13 mouse cellular contexts compared by ENCODE assay signal in genomic region chr12:99343378-99343777, GRCm38 (mm10).
"Had no signal": no experiment of that assay in that cellular context is flagged by ENCODE, and none has a peak within 500 bp of the region (broad histone marks: within the 10 kb centered on the region; RNA-seq: fewer than 3 reads in every experiment).

No protein-coding gene starts in this region.

- DNase-seq: kidney, postnatal 10 days; kidney, postnatal 36 days; liver, embryonic 13.5 days; lung, adult 2 months; lung, postnatal 14 days; retina, postnatal 1 day; thymus, adult 18-20 months; thymus, postnatal 36 days had no signal

- H3K27me3 ChIP-seq: kidney, embryonic 15.5 days; liver, embryonic 13.5 days; midbrain, embryonic 12.5 days; neural tube, embryonic 13.5 days had no signal

- H3K4me2 ChIP-seq: kidney, embryonic 15.5 days; liver, embryonic 13.5 days; midbrain, embryonic 12.5 days; neural tube, embryonic 13.5 days had no signal

- H3K9ac ChIP-seq: kidney, embryonic 15.5 days; liver, embryonic 13.5 days; midbrain, embryonic 12.5 days; neural tube, embryonic 13.5 days had no signal

- H3K4me3 ChIP-seq: kidney, embryonic 15.5 days; liver, embryonic 13.5 days; midbrain, embryonic 12.5 days; myocyte; neural tube, embryonic 13.5 days had no signal

- ATAC-seq: midbrain, embryonic 16.5 days had no signal

- H3K27ac ChIP-seq: liver, embryonic 13.5 days; neural tube, embryonic 13.5 days had no signal

- H3K36me3 ChIP-seq: midbrain, embryonic 12.5 days; neural tube, embryonic 13.5 days had no signal

- H3K9me3 ChIP-seq: kidney, embryonic 15.5 days; liver, embryonic 13.5 days; midbrain, embryonic 12.5 days; neural tube, embryonic 13.5 days had no signal
